Mouse (Mus musculus): ENCODE data around the gene Timmdc1. TPM values are rescaled to one million over a fixed set of nuclear protein-coding genes. Genes with fewer than 3 reads are reported as not detected.

Timmdc1 gene
- total RNA-seq (2021): 10 to 100 TPM; 28.5 to 28.8 TPM

GRCm38 (mm10) chr16:38522129-38523084 lies at the start of gene Timmdc1:
Gene Timmdc1 (minus strand): TSS chr16:38522663.
- peak; percentile 94 to 96 for DNase-seq (ENCODE audit: extremely low spot score in 1 of 2, low spot score in 2 of 2)
- intact Hi-C loops (cut with DNase I): no loop called here

GRCm38 (mm10) chr16:38571481-38571880 lies 49.0 kb upstream of the Timmdc1 start:
- no peak for DNase-seq (ENCODE audit: extremely low spot score in 1 of 2, low spot score in 2 of 2)
- intact Hi-C loops (cut with DNase I): no loop called here

- intact Hi-C loops (cut with DNase I): no loop called here
- no peak for DNase-seq (ENCODE audit: extremely low spot score in 1 of 2, low spot score in 2 of 2)
Observed at GRCm38 (mm10) chr16:38568192-38568591, 45.7 kb upstream of the Timmdc1 start.

- intact Hi-C loops (cut with DNase I): no loop called here
Observed at GRCm38 (mm10) chr16:38563516-38563915, 41.1 kb upstream of the Timmdc1 start.

GRCm38 (mm10) chr16:38562968-38563327 lies 40.5 kb upstream of the Timmdc1 start:
- no peak for DNase-seq (ENCODE audit: extremely low spot score in 1 of 2, low spot score in 2 of 2)
- intact Hi-C loops (cut with DNase I): no loop called here

More at GRCm38 (mm10) chr16:38563516-38563915, 41.1 kb upstream of the Timmdc1 start:
- no peak for DNase-seq (ENCODE audit: extremely low spot score in 1 of 2, low spot score in 2 of 2)

- intact Hi-C loops (cut with DNase I): no loop called here
- peak; percentile 94 to 97 for DNase-seq (ENCODE audit: extremely low spot score in 1 of 2, low spot score in 2 of 2)
Observed at GRCm38 (mm10) chr16:38562131-38562967, 39.9 kb upstream of the Timmdc1 start.

- no peak for DNase-seq (ENCODE audit: extremely low spot score in 1 of 2, low spot score in 2 of 2)
- intact Hi-C loops (cut with DNase I): loop anchor here (10.0 kb wide), 1 partner anchor 497 kb away; no protein-coding TSS in a partner anchor
Observed at GRCm38 (mm10) chr16:38558221-38558748, 35.8 kb upstream of the Timmdc1 start, which contains the start of gene Tmem39a. Gene Tmem39a (plus strand): TSS chr16:38558698.

GRCm38 (mm10) chr16:38555988-38556387 lies 33.5 kb upstream of the Timmdc1 start:
- intact Hi-C loops (cut with DNase I): loop anchor here (10.0 kb wide), 1 partner anchor 499 kb away; no protein-coding TSS in a partner anchor
- no peak for DNase-seq (ENCODE audit: extremely low spot score in 1 of 2, low spot score in 2 of 2)

GRCm38 (mm10) chr16:38549479-38550396 lies 27.3 kb upstream of the Timmdc1 start, which contains the start of gene Poglut1:
Gene Poglut1 (minus strand): TSS chr16:38550258.
- peak; percentile 74 to 91 for DNase-seq (ENCODE audit: extremely low spot score in 1 of 2, low spot score in 2 of 2)
- intact Hi-C loops (cut with DNase I): loop anchor here (10.0 kb wide), 1 partner anchor 505 kb away; no protein-coding TSS in a partner anchor

GRCm38 (mm10) chr16:38548000-38548399 lies 25.5 kb upstream of the Timmdc1 start:
- intact Hi-C loops (cut with DNase I): no loop called here
- no peak for DNase-seq (ENCODE audit: extremely low spot score in 1 of 2, low spot score in 2 of 2)

- intact Hi-C loops (cut with DNase I): loop anchor here (10.0 kb wide), 1 partner anchor 206 kb away; the partner anchor contains the start of gene B4galt4
Observed at GRCm38 (mm10) chr16:38538716-38539380, 16.4 kb upstream of the Timmdc1 start.

GRCm38 (mm10) chr16:38536544-38537146 lies 14.2 kb upstream of the Timmdc1 start:
- intact Hi-C loops (cut with DNase I): loop anchor here (10.0 kb wide), 1 partner anchor 208 kb away; the partner anchor contains the start of gene B4galt4

More at GRCm38 (mm10) chr16:38538716-38539380, 16.4 kb upstream of the Timmdc1 start:
- DNase-seq (ENCODE audit: extremely low spot score in 1 of 2, low spot score in 2 of 2): no peak

GRCm38 (mm10) chr16:38526264-38526663 lies 3.8 kb upstream of the Timmdc1 start:
- DNase-seq (ENCODE audit: extremely low spot score in 1 of 2, low spot score in 2 of 2): no peak
- intact Hi-C loops (cut with DNase I): no loop called here

More at GRCm38 (mm10) chr16:38536544-38537146, 14.2 kb upstream of the Timmdc1 start:
- DNase-seq (ENCODE audit: extremely low spot score in 1 of 2, low spot score in 2 of 2): peak; percentile 59 to 84

GRCm38 (mm10) chr16:38521211-38521987 lies 1.1 kb downstream of the Timmdc1 start:
- intact Hi-C loops (cut with DNase I): no loop called here
- no peak for DNase-seq (ENCODE audit: extremely low spot score in 1 of 2, low spot score in 2 of 2)

GRCm38 (mm10) chr16:38519140-38519539 lies 3.3 kb downstream of the Timmdc1 start:
- intact Hi-C loops (cut with DNase I): no loop called here
- DNase-seq (ENCODE audit: extremely low spot score in 1 of 2, low spot score in 2 of 2): no peak

- intact Hi-C loops (cut with DNase I): no loop called here
- DNase-seq (ENCODE audit: extremely low spot score in 1 of 2, low spot score in 2 of 2): no peak
Observed at GRCm38 (mm10) chr16:38510846-38511245, 11.6 kb downstream of the Timmdc1 start.

Data from left cerebral cortex, postnatal 10 days (tissue).